Mouse (Mus musculus) T-helper 17 cell (primary cell): Measurements from ENCODE around the gene Skida1.

Experiments used
- in situ Hi-C, 2 experiments: fragments of 300-600 bp; cut with MboI, MseI; formaldehyde crosslinking; loops; 1 replicate in 1 of 2; 2 replicates in 1 of 2; pipeline ENCODE4 v1.15.1; 2025; ENCODE audit warnings: high pct_unique_total_duplicates in 2 of 2

The Skida1 gene

GRCm38 (mm10) chr2:18041199-18041885 is 7.5 kb downstream of the Skida1 start:
- in situ Hi-C loops, result no loop called here

GRCm38 (mm10) chr2:18040347-18041160 is 8.3 kb downstream of the Skida1 start:
- in situ Hi-C loops, result no loop called here

GRCm38 (mm10) chr2:18039566-18040290 is 9.1 kb downstream of the Skida1 start:
- in situ Hi-C loops, result no loop called here

- in situ Hi-C loops, result no loop called here
Measured at GRCm38 (mm10) chr2:18038895-18039371, 9.9 kb downstream of the Skida1 start.

- in situ Hi-C loops, result no loop called here
Measured at GRCm38 (mm10) chr2:18038141-18038752, 10.6 kb downstream of the Skida1 start.

- in situ Hi-C loops, result no loop called here
Measured at GRCm38 (mm10) chr2:18037491-18037890, 11.4 kb downstream of the Skida1 start, which contains the start of gene A930004D18Rik. Gene A930004D18Rik (minus strand): TSS chr2:18037737.

GRCm38 (mm10) chr2:18034371-18035250 is 14.2 kb downstream of the Skida1 start:
- in situ Hi-C loops, result loop anchor here in 1 of 2 experiments (5.0 kb wide), 2 partner anchors 103 to 178 kb away; no protein-coding TSS in a partner anchor

GRCm38 (mm10) chr2:18033166-18034108 is 15.4 kb downstream of the Skida1 start:
- in situ Hi-C loops, result loop anchor here in 1 of 2 experiments (5.0 kb wide), 2 partner anchors 104 to 179 kb away; no protein-coding TSS in a partner anchor

GRCm38 (mm10) chr2:18032538-18032895 is 16.3 kb downstream of the Skida1 start:
- in situ Hi-C loops, result loop anchor here in 1 of 2 experiments (5.0 kb wide), 2 partner anchors 105 to 180 kb away; no protein-coding TSS in a partner anchor

- in situ Hi-C loops, result loop anchor here in 1 of 2 experiments (5.0 kb wide), 2 partner anchors 105 to 180 kb away; no protein-coding TSS in a partner anchor
Measured at GRCm38 (mm10) chr2:18031831-18032537, 16.9 kb downstream of the Skida1 start.

- in situ Hi-C loops, result loop anchor here in 1 of 2 experiments (5.0 kb wide), 2 partner anchors 106 to 181 kb away; no protein-coding TSS in a partner anchor
Measured at GRCm38 (mm10) chr2:18031271-18031821, 17.5 kb downstream of the Skida1 start.

GRCm38 (mm10) chr2:18030581-18030980 is 18.3 kb downstream of the Skida1 start:
- in situ Hi-C loops, result loop anchor here in 1 of 2 experiments (5.0 kb wide), 2 partner anchors 107 to 182 kb away; no protein-coding TSS in a partner anchor

GRCm38 (mm10) chr2:18029656-18030055 is 19.2 kb downstream of the Skida1 start:
- in situ Hi-C loops, result loop anchor here (5.0 kb wide), 4 partner anchors 38 to 573 kb away; no protein-coding TSS in a partner anchor

- in situ Hi-C loops, result loop anchor here (5.0 kb wide), 2 partner anchors 39 to 574 kb away; no protein-coding TSS in a partner anchor
Measured at GRCm38 (mm10) chr2:18028140-18029021, 20.5 kb downstream of the Skida1 start.

- in situ Hi-C loops, result loop anchor here (5.0 kb wide), 2 partner anchors 40 to 575 kb away; no protein-coding TSS in a partner anchor
Measured at GRCm38 (mm10) chr2:18027448-18028139, 21.3 kb downstream of the Skida1 start.
